Mouse (Mus musculus) spleen, embryonic (tissue): ENCODE measurements at regions not wholly inside any gene's neighbourhood (a gene's known extent, or its start where the extent isn't known, plus 50 kb on each side); places are given as distances from the start of the nearest gene placed in this dataset.

Source experiments
- CTCF ChIA-PET: fragments of 350-600 bp; sonication (Branson Sonifier 250); formaldehyde crosslinking; loops from one replicate; lab custom pipeline; 2022; lab: Charles Lee

- CTCF ChIA-PET = interaction anchor here (0.9 kb wide), 1 partner anchor 79 kb away, joined by 3 read pairs; no protein-coding TSS in a partner anchor
These were observed 106.9 kb upstream of the Ahr start for GRCm38 (mm10) chr12:35641741-35642140.

- CTCF ChIA-PET = no interaction called here
These were observed 106.1 kb upstream of the Ahr start for GRCm38 (mm10) chr12:35640911-35641345.

- CTCF ChIA-PET = no interaction called here
These were observed 88.6 kb upstream of the Ahr start for GRCm38 (mm10) chr12:35623484-35623883.

GRCm38 (mm10) chr12:35614885-35615284 lies 80.0 kb upstream of the Ahr start:
- CTCF ChIA-PET = no interaction called here

- CTCF ChIA-PET = no interaction called here
These were observed 72.8 kb upstream of the Ahr start for GRCm38 (mm10) chr12:35607652-35608051.

- CTCF ChIA-PET = no interaction called here
These were observed 68.9 kb upstream of the Ahr start for GRCm38 (mm10) chr12:35603742-35604141.

- CTCF ChIA-PET = no interaction called here
These were observed 67.8 kb upstream of the Ahr start for GRCm38 (mm10) chr12:35602589-35602988.

GRCm38 (mm10) chr12:35598298-35598697 lies 63.5 kb upstream of the Ahr start:
- CTCF ChIA-PET = no interaction called here

- CTCF ChIA-PET = no interaction called here
These were observed 58.0 kb upstream of the Ahr start for GRCm38 (mm10) chr12:35592866-35593265.
